Mouse (Mus musculus): ENCODE data around the gene Kcnma1. TPM values are rescaled to one million over a fixed set of nuclear protein-coding genes. Genes with fewer than 3 reads are reported as not detected.

Gene Kcnma1
- polyA plus RNA-seq, 1 experiment from 2014 or later, result 0.31 TPM

- H3K9ac ChIP-seq (ENCODE audit: low read length), result no peak overlapping the region
- H3K4me2 ChIP-seq (ENCODE audit: low read length), result no peak overlapping the region
- no peak overlapping the region for H3K4me3 ChIP-seq (ENCODE audit: control insufficient read depth in 1 of 2, insufficient read depth in 1 of 2, low read depth in 1 of 2, low read length in 2 of 2)
- H3K27ac ChIP-seq (replicated peaks in 1 of 2; ENCODE audit: control insufficient read depth in 1 of 2, insufficient read depth in 1 of 2, low read depth in 2 of 2, low read length in 2 of 2), result no peak overlapping the region
- WGBS, result 63% methylated on average over 2 of the region's 2 CpGs
- no peaks in the 10 kb centered on the region for H3K9me3 ChIP-seq (ENCODE audit: control insufficient read depth, low read length)
- H3K36me3 ChIP-seq (ENCODE audit: control insufficient read depth, insufficient read depth, low read length), result no peaks in the 10 kb centered on the region
- ATAC-seq (ENCODE audit: insufficient number of reproducible peaks, insufficient read depth, low FRiP score, low read depth), result no peak
- no peaks in the 10 kb centered on the region for H3K4me1 ChIP-seq (ENCODE audit: control insufficient read depth in 2 of 2, insufficient read depth in 2 of 2, low read length in 2 of 2)
- no peaks in the 10 kb centered on the region; the same call in 1 of the 2 replicates for H3K27me3 ChIP-seq (ENCODE audit: control insufficient read depth, insufficient read depth, low read length)
These were observed 90.9 kb downstream of the Kcnma1 start for GRCm38 (mm10) chr14:23923356-23923755.

GRCm38 (mm10) chr14:23922755-23923154 lies 91.5 kb downstream of the Kcnma1 start:
- H3K9me3 ChIP-seq (ENCODE audit: control insufficient read depth, low read length), result no peaks in the 10 kb centered on the region
- H3K4me3 ChIP-seq (ENCODE audit: control insufficient read depth in 1 of 2, insufficient read depth in 1 of 2, low read depth in 1 of 2, low read length in 2 of 2), result no peak overlapping the region
- no peaks in the 10 kb centered on the region for H3K4me1 ChIP-seq (ENCODE audit: control insufficient read depth in 2 of 2, insufficient read depth in 2 of 2, low read length in 2 of 2)
- H3K27ac ChIP-seq (replicated peaks in 1 of 2; ENCODE audit: control insufficient read depth in 1 of 2, insufficient read depth in 1 of 2, low read depth in 2 of 2, low read length in 2 of 2), result no peak overlapping the region
- no peak for ATAC-seq (ENCODE audit: insufficient number of reproducible peaks, insufficient read depth, low FRiP score, low read depth)
- WGBS, result 73% methylated on average over 3 of the region's 3 CpGs
- H3K9ac ChIP-seq (ENCODE audit: low read length), result no peak overlapping the region
- H3K27me3 ChIP-seq (ENCODE audit: control insufficient read depth, insufficient read depth, low read length), result no peaks in the 10 kb centered on the region; the same call in 1 of the 2 replicates
- no peak overlapping the region for H3K4me2 ChIP-seq (ENCODE audit: low read length)
- H3K36me3 ChIP-seq (ENCODE audit: control insufficient read depth, insufficient read depth, low read length), result no peaks in the 10 kb centered on the region

- no peaks in the 10 kb centered on the region for H3K27me3 ChIP-seq (ENCODE audit: control insufficient read depth, insufficient read depth, low read length)
- 50% methylated on average over 1 of the region's 1 CpGs for WGBS
These were observed 103.1 kb downstream of the Kcnma1 start for GRCm38 (mm10) chr14:23911108-23911629.

GRCm38 (mm10) chr14:23908564-23908963 lies 105.7 kb downstream of the Kcnma1 start:
- H3K27me3 ChIP-seq (ENCODE audit: control insufficient read depth, insufficient read depth, low read length), result no peaks in the 10 kb centered on the region
- H3K27ac ChIP-seq (replicated peaks in 1 of 2; ENCODE audit: control insufficient read depth in 1 of 2, insufficient read depth in 1 of 2, low read depth in 2 of 2, low read length in 2 of 2), result no peak overlapping the region; a peak in 2 of 4 replicates
- peaks cover 6 to 14% of the 10 kb centered on the region in 2 experiments for H3K4me1 ChIP-seq (ENCODE audit: control insufficient read depth in 2 of 2, insufficient read depth in 2 of 2, low read length in 2 of 2)
- no peaks in the 10 kb centered on the region for H3K9me3 ChIP-seq (ENCODE audit: control insufficient read depth, low read length)
- 41% methylated on average over 5 of the region's 5 CpGs for WGBS
- H3K36me3 ChIP-seq (ENCODE audit: control insufficient read depth, insufficient read depth, low read length), result no peaks in the 10 kb centered on the region
- no peak overlapping the region for H3K4me2 ChIP-seq (ENCODE audit: low read length)
- H3K9ac ChIP-seq (ENCODE audit: low read length), result no peak overlapping the region
- H3K4me3 ChIP-seq (ENCODE audit: control insufficient read depth in 1 of 2, insufficient read depth in 1 of 2, low read depth in 1 of 2, low read length in 2 of 2), result no peak overlapping the region
- ATAC-seq (ENCODE audit: insufficient number of reproducible peaks, insufficient read depth, low FRiP score, low read depth), result no peak

More at GRCm38 (mm10) chr14:23911108-23911629, 103.1 kb downstream of the Kcnma1 start:
- no peak overlapping the region for H3K27ac ChIP-seq (replicated peaks in 1 of 2; ENCODE audit: control insufficient read depth in 1 of 2, insufficient read depth in 1 of 2, low read depth in 2 of 2, low read length in 2 of 2)
- ATAC-seq (ENCODE audit: insufficient number of reproducible peaks, insufficient read depth, low FRiP score, low read depth), result no peak
- H3K4me1 ChIP-seq (ENCODE audit: control insufficient read depth in 2 of 2, insufficient read depth in 2 of 2, low read length in 2 of 2), result peaks cover 6 to 14% of the 10 kb centered on the region in 2 experiments
- H3K9ac ChIP-seq (ENCODE audit: low read length), result no peak overlapping the region
- no peak overlapping the region for H3K4me3 ChIP-seq (ENCODE audit: control insufficient read depth in 1 of 2, insufficient read depth in 1 of 2, low read depth in 1 of 2, low read length in 2 of 2)
- H3K4me2 ChIP-seq (ENCODE audit: low read length), result no peak overlapping the region
- no peaks in the 10 kb centered on the region for H3K36me3 ChIP-seq (ENCODE audit: control insufficient read depth, insufficient read depth, low read length)
- H3K9me3 ChIP-seq (ENCODE audit: control insufficient read depth, low read length), result no peaks in the 10 kb centered on the region

GRCm38 (mm10) chr14:23902636-23903279 lies 111.5 kb downstream of the Kcnma1 start:
- ATAC-seq (ENCODE audit: insufficient number of reproducible peaks, insufficient read depth, low FRiP score, low read depth), result no peak
- Histone ChIP-seq H3K4me3 (ENCODE audit: control insufficient read depth in 1 of 2, insufficient read depth in 1 of 2, low read depth in 1 of 2, low read length in 2 of 2) (no peak overlapping the region), H3K9me3 (ENCODE audit: control insufficient read depth, low read length) (no peaks in the 10 kb centered on the region), H3K27ac (replicated peaks in 1 of 2; ENCODE audit: control insufficient read depth in 1 of 2, insufficient read depth in 1 of 2, low read depth in 2 of 2, low read length in 2 of 2) (no peak overlapping the region), H3K4me2 (ENCODE audit: low read length) (no peak overlapping the region), H3K36me3 (ENCODE audit: control insufficient read depth, insufficient read depth, low read length) (no peaks in the 10 kb centered on the region), H3K27me3 (ENCODE audit: control insufficient read depth, insufficient read depth, low read length) (no peaks in the 10 kb centered on the region; the same call in 1 of the 2 replicates), H3K9ac (ENCODE audit: low read length) (no peak overlapping the region), H3K4me1 (ENCODE audit: control insufficient read depth in 2 of 2, insufficient read depth in 2 of 2, low read length in 2 of 2) (peaks cover 1 to 4% of the 10 kb centered on the region in 2 experiments; a peak in 2 of 4 replicates)
- 39% methylated on average over 10 of the region's 10 CpGs for WGBS

GRCm38 (mm10) chr14:23899462-23899861 lies 114.8 kb downstream of the Kcnma1 start:
- Histone ChIP-seq H3K9ac (ENCODE audit: low read length) (no peak overlapping the region), H3K9me3 (ENCODE audit: control insufficient read depth, low read length) (no peaks in the 10 kb centered on the region), H3K4me2 (ENCODE audit: low read length) (no peak overlapping the region), H3K4me3 (ENCODE audit: control insufficient read depth in 1 of 2, insufficient read depth in 1 of 2, low read depth in 1 of 2, low read length in 2 of 2) (no peak overlapping the region), H3K27me3 (ENCODE audit: control insufficient read depth, insufficient read depth, low read length) (no peaks in the 10 kb centered on the region; the same call in 1 of the 2 replicates), H3K36me3 (ENCODE audit: control insufficient read depth, insufficient read depth, low read length) (no peaks in the 10 kb centered on the region), H3K27ac (replicated peaks in 1 of 2; ENCODE audit: control insufficient read depth in 1 of 2, insufficient read depth in 1 of 2, low read depth in 2 of 2, low read length in 2 of 2) (no peak overlapping the region), H3K4me1 (ENCODE audit: control insufficient read depth in 2 of 2, insufficient read depth in 2 of 2, low read length in 2 of 2) (peaks cover 0 to 4% of the 10 kb centered on the region in 2 experiments; a peak in 1 of 4 replicates)
- 90% methylated on average over 5 of the region's 5 CpGs for WGBS
- ATAC-seq (ENCODE audit: insufficient number of reproducible peaks, insufficient read depth, low FRiP score, low read depth), result no peak

GRCm38 (mm10) chr14:23897815-23898214 lies 116.5 kb downstream of the Kcnma1 start:
- WGBS, result 67% methylated on average over 5 of the region's 5 CpGs
- Histone ChIP-seq H3K4me3 (ENCODE audit: control insufficient read depth in 1 of 2, insufficient read depth in 1 of 2, low read depth in 1 of 2, low read length in 2 of 2) (no peak overlapping the region), H3K36me3 (ENCODE audit: control insufficient read depth, insufficient read depth, low read length) (no peaks in the 10 kb centered on the region), H3K27ac (replicated peaks in 1 of 2; ENCODE audit: control insufficient read depth in 1 of 2, insufficient read depth in 1 of 2, low read depth in 2 of 2, low read length in 2 of 2) (no peak overlapping the region), H3K9ac (ENCODE audit: low read length) (no peak overlapping the region), H3K4me1 (ENCODE audit: control insufficient read depth in 2 of 2, insufficient read depth in 2 of 2, low read length in 2 of 2) (peaks cover 0 to 2% of the 10 kb centered on the region in 2 experiments; a peak in 1 of 4 replicates), H3K4me2 (ENCODE audit: low read length) (no peak overlapping the region), H3K9me3 (ENCODE audit: control insufficient read depth, low read length) (no peaks in the 10 kb centered on the region), H3K27me3 (ENCODE audit: control insufficient read depth, insufficient read depth, low read length) (no peaks in the 10 kb centered on the region; the same call in 1 of the 2 replicates)
- ATAC-seq (ENCODE audit: insufficient number of reproducible peaks, insufficient read depth, low FRiP score, low read depth), result no peak
